Mouse (Mus musculus) B cell, adult 2 months (primary cell): ENCODE data around the gene Prr15l.

Experiments
- DNase-seq, 2 experiments: peaks; one replicate each; pipeline ENCODE4 v3.0.0; 2022

Prr15l gene

DNA sequence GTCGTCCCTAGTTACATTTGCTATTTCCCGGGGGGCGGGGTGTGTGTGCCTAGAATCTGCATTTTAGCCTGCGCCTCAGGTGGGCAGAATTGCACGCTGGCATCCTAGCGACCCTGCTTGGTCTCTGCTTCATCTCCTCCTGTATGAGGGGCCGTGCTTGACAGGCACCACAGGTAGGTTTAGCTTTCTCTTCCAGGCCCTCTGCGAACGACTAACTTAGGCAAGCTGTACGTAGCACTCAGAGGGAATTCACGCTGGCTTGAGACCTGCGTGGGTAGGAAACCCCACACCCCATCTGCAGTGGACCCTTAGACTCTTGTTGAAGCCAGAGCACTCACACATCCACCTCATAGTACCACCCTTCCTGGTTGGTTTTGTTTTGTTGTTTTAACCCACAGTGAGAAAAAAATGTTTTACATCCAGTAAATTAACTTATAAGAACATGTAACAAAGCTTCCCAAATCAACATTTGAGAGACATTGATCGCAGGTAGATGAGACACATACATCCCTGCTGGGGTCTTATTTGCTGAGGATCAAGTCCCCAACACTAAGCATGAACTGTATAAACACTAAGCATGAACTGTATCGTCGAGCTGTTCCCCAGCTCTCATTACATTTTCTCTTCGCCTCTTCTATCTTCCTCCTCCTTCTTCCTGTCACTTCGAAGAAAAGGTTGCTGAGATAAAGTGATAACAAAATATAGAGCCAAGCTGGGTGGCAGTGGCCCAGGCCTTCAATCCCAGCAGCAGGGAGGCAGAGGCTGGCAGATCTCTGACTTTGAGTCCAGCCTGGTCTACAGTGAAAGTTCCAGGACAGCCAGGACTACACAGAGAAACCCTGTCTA is 50.7 kb downstream of the Prr15l start:
- DNase-seq = no peak

DNA sequence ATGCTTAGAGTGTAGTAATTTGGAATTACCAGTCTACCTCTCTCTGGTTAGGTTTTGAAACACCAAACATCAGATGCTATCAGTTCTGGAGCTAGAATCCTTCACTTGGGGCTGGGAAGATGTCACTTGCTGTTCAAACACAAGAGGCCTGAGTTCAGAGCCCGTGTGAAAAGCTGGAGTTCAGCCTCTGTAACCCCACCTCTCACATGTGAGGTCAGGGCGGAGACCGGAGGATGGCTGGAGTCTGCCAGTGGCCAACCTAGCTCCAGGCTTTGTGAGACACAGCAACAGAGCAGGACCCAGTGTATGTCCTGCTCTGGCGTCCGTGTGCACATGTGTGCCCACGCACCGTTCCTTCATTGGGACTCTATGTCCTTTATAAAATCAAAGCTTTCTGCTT is 51.4 kb downstream of the Prr15l start:
- DNase-seq = no peak

DNA sequence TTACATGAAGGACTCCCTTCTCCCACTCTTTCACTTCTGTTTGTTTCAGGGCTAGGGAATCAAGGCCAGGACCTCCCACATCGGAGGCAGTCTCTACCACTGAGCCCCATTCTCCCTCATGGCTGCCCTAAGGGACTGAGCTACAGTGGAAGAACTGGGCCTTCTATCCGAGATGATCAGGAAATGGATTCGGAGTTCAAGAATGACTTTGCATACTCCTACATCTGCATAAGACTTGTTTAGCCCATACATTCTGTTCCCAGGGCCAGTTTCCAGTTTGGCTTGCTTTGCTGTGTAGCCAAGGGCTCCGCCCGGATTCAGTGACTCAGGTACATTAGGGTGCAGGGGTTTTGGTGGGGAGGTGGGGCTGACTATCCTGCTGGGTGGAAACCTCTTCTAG is 52.1 kb downstream of the Prr15l start:
- no peak for DNase-seq

DNA sequence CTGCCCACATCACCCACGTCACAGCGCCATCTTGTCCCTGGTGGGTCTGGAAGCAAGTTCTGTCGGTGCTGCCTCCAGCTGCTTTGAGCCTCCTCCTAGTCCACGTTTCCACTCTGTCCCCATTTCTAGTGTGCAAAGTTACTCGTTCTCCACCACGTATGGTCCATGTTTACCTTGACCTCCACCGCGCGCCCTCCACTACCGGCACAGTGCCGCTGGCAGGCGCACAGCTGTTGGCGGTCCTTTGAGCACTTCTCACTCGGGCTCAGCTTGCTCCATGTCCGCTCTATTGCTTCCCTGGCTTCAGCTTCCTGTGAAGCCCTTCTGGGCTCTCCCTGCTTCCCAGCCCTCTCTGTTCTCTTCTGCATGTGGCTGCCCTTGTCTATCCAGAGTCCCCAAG is 53.6 kb downstream of the Prr15l start:
- DNase-seq = no peak

DNA sequence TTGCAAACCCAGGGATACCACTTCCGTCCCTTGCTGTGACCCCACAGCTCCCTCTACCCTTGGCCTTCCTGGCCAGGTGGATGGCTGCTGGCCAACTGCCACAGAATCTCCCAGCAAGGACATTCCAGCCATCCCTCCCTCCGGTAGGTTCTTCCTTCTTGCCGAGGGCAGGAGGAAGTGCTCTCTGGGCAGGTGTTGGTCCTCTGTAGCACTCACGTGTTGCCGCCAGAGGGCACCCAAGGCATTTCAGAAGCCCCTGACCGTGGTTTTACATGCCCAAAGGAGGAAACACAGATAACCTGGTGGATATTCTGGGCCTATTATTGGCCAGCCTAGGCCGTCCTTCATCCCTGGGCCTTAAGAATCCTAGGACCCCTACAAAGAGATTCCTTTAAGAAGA is 54.5 kb downstream of the Prr15l start:
- DNase-seq = peak; percentile 89 to 90

DNA sequence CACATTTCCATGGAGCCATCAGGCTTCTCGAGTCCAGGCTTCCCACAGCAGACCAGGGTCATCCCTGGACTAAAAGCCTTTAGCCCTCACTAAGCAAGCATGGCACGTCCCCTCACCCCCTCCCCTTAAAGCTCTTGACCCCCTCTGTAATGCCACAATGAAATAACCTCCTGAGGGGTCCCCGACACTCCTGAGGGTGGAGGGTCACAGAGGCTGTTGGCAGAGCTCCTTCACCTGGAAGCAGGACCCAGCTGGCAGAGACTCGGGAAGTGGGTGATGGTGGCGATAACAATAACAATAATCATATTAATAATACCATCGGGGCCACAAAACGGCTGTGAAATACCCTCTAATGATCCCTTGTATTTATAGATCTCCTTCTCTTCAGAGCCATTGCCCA is 55.0 kb downstream of the Prr15l start, which contains the start of gene Sp2:
Gene Sp2 (minus strand): TSS at position 101 of the 400 bp plus-strand sequence.
- DNase-seq = no peak

DNA sequence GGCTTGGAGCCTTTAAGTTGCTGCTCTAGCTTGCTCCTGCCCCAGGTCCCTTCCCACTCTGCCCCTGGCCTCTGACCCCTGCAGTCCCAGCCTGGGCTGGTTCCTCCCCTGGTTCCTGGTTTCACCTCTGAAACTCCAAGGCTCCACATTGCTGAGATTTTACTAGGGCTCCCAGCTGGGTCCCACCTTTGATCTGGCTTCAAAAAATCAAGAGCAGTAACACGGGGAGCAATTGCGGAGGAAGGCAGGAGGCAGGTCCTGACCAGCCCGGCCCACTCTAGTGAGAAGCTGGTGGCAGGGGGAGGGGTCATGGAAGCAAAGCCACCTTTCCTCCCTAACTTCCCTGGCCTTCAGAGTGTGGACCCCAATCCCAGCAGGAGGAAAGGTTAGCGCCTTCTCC is 57.0 kb downstream of the Prr15l start:
- no peak for DNase-seq

DNA sequence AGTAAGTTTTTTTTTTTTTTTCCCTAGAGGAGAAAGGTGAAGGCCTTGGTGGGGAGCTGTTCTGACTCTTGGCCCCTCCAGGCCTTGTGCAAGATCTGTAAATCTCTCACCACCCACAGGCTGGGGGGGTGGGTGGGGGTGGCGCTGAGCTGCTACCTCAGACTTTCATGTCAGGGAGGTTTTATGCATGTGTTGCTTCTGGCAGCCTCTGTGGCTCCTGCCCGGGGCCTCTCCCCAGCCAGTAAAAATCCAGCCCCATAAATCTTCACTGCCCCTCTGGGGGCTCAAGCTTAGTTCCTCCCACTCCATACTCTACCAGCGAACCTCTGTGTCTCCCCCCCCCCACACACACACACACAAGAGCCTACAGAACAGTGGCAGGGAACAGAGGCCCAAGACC is 58.6 kb downstream of the Prr15l start:
- no peak for DNase-seq
